Mouse (Mus musculus): ENCODE measurements around the gene H2afy. TPM values are rescaled to one million over a fixed set of nuclear protein-coding genes. Genes with fewer than 3 reads are reported as not detected.

Gene H2afy
- polyA plus RNA-seq, 1 experiment from 2014 or later = 84.3 TPM

DNA sequence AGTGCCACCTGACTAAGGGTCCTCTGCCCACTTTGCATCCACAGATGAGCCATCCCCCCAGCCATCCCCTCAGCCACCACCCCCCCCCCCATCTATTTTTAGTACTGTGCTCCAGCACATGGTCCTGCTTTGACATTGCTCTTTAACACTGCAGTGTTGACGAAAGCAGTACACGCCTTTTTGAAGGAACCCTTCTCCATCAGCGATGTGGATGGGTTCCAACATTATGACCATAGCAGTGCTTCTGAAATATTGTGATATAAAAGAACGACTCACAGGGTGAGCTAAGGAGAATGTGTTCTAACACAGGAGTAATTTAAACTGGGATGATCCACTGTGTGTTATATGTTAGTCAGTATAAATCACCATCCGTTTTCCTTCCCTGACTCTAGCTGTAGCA lies 109.5 kb downstream of the H2afy start:
- DNase-seq (no peak), ATAC-seq (no peak)
- Histone ChIP-seq H3K9ac (replicated peaks) (no peak overlapping the region), H3K27me3 (ENCODE audit: insufficient read depth, low read length) (no peaks in the 10 kb centered on the region), H3K27ac (ENCODE audit: low read depth) (no peak overlapping the region), H3K4me3 (ENCODE audit: low read depth, low read length) (no peak overlapping the region), H3K4me2 (ENCODE audit: low read depth, low read length) (no peak overlapping the region), H3K4me1 (ENCODE audit: insufficient read depth) (no peaks in the 10 kb centered on the region), H3K36me3 (replicated peaks; ENCODE audit: insufficient read depth, low read length) (no peaks in the 10 kb centered on the region), H3K9me3 (ENCODE audit: low read length) (no peaks in the 10 kb centered on the region)
- WGBS (ENCODE audit: insufficient replicate concordance) = 73% methylated on average over 5 of the region's 5 CpGs
- TF ChIP-seq EP300 (IDR thresholded peaks at IDR 0.05; ENCODE audit: low read depth) = no peak
- TF ChIP-seq CTCF (IDR thresholded peaks at IDR 0.05; ENCODE audit: low read depth) = no peak

GRCm38 (mm10) chr13:56026026-56026425 lies 110.1 kb downstream of the H2afy start:
- no peak overlapping the region for H3K9ac ChIP-seq (replicated peaks)
- no peak overlapping the region for H3K4me2 ChIP-seq (ENCODE audit: low read depth, low read length)
- H3K36me3 ChIP-seq (replicated peaks; ENCODE audit: insufficient read depth, low read length) = no peaks in the 10 kb centered on the region
- no peaks in the 10 kb centered on the region for H3K9me3 ChIP-seq (ENCODE audit: low read length)
- H3K4me1 ChIP-seq (ENCODE audit: insufficient read depth) = no peaks in the 10 kb centered on the region
- no peak for ATAC-seq
- 71% methylated on average over 7 of the region's 7 CpGs for WGBS (ENCODE audit: insufficient replicate concordance)
- TF ChIP-seq CTCF (IDR thresholded peaks at IDR 0.05; ENCODE audit: low read depth) (no peak), EP300 (IDR thresholded peaks at IDR 0.05; ENCODE audit: low read depth) (no peak)
- no peak overlapping the region for H3K4me3 ChIP-seq (ENCODE audit: low read depth, low read length)
- no peaks in the 10 kb centered on the region for H3K27me3 ChIP-seq (ENCODE audit: insufficient read depth, low read length)
- H3K27ac ChIP-seq (ENCODE audit: low read depth) = no peak overlapping the region
- no peak for DNase-seq

- no peak for ATAC-seq
- Histone ChIP-seq H3K9me3 (ENCODE audit: low read length) (no peaks in the 10 kb centered on the region), H3K36me3 (replicated peaks; ENCODE audit: insufficient read depth, low read length) (no peaks in the 10 kb centered on the region), H3K27ac (ENCODE audit: low read depth) (no peak overlapping the region), H3K4me2 (ENCODE audit: low read depth, low read length) (no peak overlapping the region), H3K9ac (replicated peaks) (no peak overlapping the region), H3K27me3 (ENCODE audit: insufficient read depth, low read length) (no peaks in the 10 kb centered on the region), H3K4me3 (ENCODE audit: low read depth, low read length) (no peak overlapping the region), H3K4me1 (ENCODE audit: insufficient read depth) (no peaks in the 10 kb centered on the region)
- DNase-seq = no peak
- 50% methylated on average over 14 of the region's 14 CpGs for WGBS (ENCODE audit: insufficient replicate concordance)
- no peak for TF ChIP-seq CTCF (IDR thresholded peaks at IDR 0.05; ENCODE audit: low read depth)
Observed at GRCm38 (mm10) chr13:56025027-56025410, 111.1 kb downstream of the H2afy start.

- Histone ChIP-seq H3K4me2 (ENCODE audit: low read depth, low read length) (no peak overlapping the region), H3K4me1 (ENCODE audit: insufficient read depth) (no peaks in the 10 kb centered on the region), H3K36me3 (replicated peaks; ENCODE audit: insufficient read depth, low read length) (no peaks in the 10 kb centered on the region), H3K9ac (replicated peaks) (no peak overlapping the region), H3K27ac (ENCODE audit: low read depth) (no peak overlapping the region), H3K27me3 (ENCODE audit: insufficient read depth, low read length) (no peaks in the 10 kb centered on the region), H3K4me3 (ENCODE audit: low read depth, low read length) (no peak overlapping the region), H3K9me3 (ENCODE audit: low read length) (no peaks in the 10 kb centered on the region)
- WGBS (ENCODE audit: insufficient replicate concordance) = 47% methylated on average over 14 of the region's 14 CpGs
- TF ChIP-seq CTCF (IDR thresholded peaks at IDR 0.05; ENCODE audit: low read depth) = no peak
- TF ChIP-seq EP300 (IDR thresholded peaks at IDR 0.05; ENCODE audit: low read depth) = no peak
- ATAC-seq (no peak), DNase-seq (no peak)
Observed at GRCm38 (mm10) chr13:56024410-56025026, 111.6 kb downstream of the H2afy start.

Other genes starting within 250 kb of the H2afy start
- gene Tifab, start 42.5 kb upstream of the H2afy start, polyA plus RNA-seq (2015; fragmentation: Nextera tagmentation; extraction: Ambion mirVana) = 6.8 and 8.2 TPM in 2 replicates
- gene Neurog1, start 115.8 kb upstream of the H2afy start, polyA plus RNA-seq (2015; fragmentation: Nextera tagmentation; extraction: Ambion mirVana) = not detected in 2 replicates
- 0.06 and 0.12 TPM in 2 replicates for gene Cxcl14, start 160.2 kb upstream of the H2afy start, polyA plus RNA-seq (2015; fragmentation: Nextera tagmentation; extraction: Ambion mirVana)